Mouse (Mus musculus) heart, adult 11 months (tissue): ENCODE results near the gene Tfcp2.

Experiments
- DNase-seq: peaks from one replicate; pipeline ENCODE4 v3.0.0; 2022

Gene Tfcp2

GRCm38 (mm10) chr15:100551326-100552307, at the start of gene Tfcp2:
TSS of gene Tfcp2 (minus strand) at chr15:100552008.
- DNase-seq = peak; percentile 100

- DNase-seq = no peak
Observed at GRCm38 (mm10) chr15:100600696-100601272, 49.0 kb upstream of the Tfcp2 start.

GRCm38 (mm10) chr15:100600047-100600695, 48.4 kb upstream of the Tfcp2 start:
- peak; percentile 98 for DNase-seq

GRCm38 (mm10) chr15:100599276-100600046, 47.7 kb upstream of the Tfcp2 start, which contains the start of gene Pou6f1:
TSS of gene Pou6f1 (minus strand) at chr15:100599984.
- peak; percentile 98 for DNase-seq

GRCm38 (mm10) chr15:100598883-100599275, 47.1 kb upstream of the Tfcp2 start:
- DNase-seq = peak; percentile 97

GRCm38 (mm10) chr15:100598287-100598882, 46.6 kb upstream of the Tfcp2 start:
- DNase-seq = no peak

GRCm38 (mm10) chr15:100592817-100593216, 41.0 kb upstream of the Tfcp2 start:
- no peak for DNase-seq

GRCm38 (mm10) chr15:100590436-100590835, 38.6 kb upstream of the Tfcp2 start:
- peak; percentile 90 for DNase-seq

- DNase-seq = no peak
Observed at GRCm38 (mm10) chr15:100588297-100588696, 36.5 kb upstream of the Tfcp2 start.

- DNase-seq = no peak
Observed at GRCm38 (mm10) chr15:100587166-100587565, 35.4 kb upstream of the Tfcp2 start.

- no peak for DNase-seq
Observed at GRCm38 (mm10) chr15:100585931-100586330, 34.1 kb upstream of the Tfcp2 start.

GRCm38 (mm10) chr15:100580108-100580507, 28.3 kb upstream of the Tfcp2 start:
- DNase-seq = no peak

- no peak for DNase-seq
Observed at GRCm38 (mm10) chr15:100577972-100578371, 26.2 kb upstream of the Tfcp2 start.

- no peak for DNase-seq
Observed at GRCm38 (mm10) chr15:100576810-100577209, 25.0 kb upstream of the Tfcp2 start.

GRCm38 (mm10) chr15:100576392-100576791, 24.6 kb upstream of the Tfcp2 start:
- DNase-seq = no peak

- no peak for DNase-seq
Observed at GRCm38 (mm10) chr15:100575366-100575765, 23.6 kb upstream of the Tfcp2 start.

GRCm38 (mm10) chr15:100574378-100574777, 22.6 kb upstream of the Tfcp2 start:
- DNase-seq = no peak

- DNase-seq = peak; percentile 90
Observed at GRCm38 (mm10) chr15:100573946-100574345, 22.1 kb upstream of the Tfcp2 start.

- no peak for DNase-seq
Observed at GRCm38 (mm10) chr15:100569239-100569638, 17.4 kb upstream of the Tfcp2 start.

GRCm38 (mm10) chr15:100566531-100566930, 14.7 kb upstream of the Tfcp2 start:
- peak; percentile 73 for DNase-seq

- no peak for DNase-seq
Observed at GRCm38 (mm10) chr15:100557705-100558433, 6.1 kb upstream of the Tfcp2 start.
